Mouse (Mus musculus) stomach, embryonic 15.5 days (tissue): ENCODE measurements around the gene Baiap2l1. TPM values are rescaled to one million over a fixed set of nuclear protein-coding genes. Genes with fewer than 3 reads are reported as not detected.

ENCODE experiments used
- ATAC-seq: fragments of 200-750 bp; cut with Nextera tagmentation; 2 replicates; pipeline ENCODE4 v1.8.0; 2017; ENCODE audit warnings: low read depth, moderate number of reproducible peaks, moderate TSS enrichment; ENCODE audit not compliant: insufficient read depth, low FRiP score
- H3K27ac ChIP-seq: fragments of 300-500 bp; sonication (generic); 2 replicates; pipeline ENCODE4 v1.5.1; 2015; ENCODE audit warnings: mild to moderate bottlenecking, inconsistent platforms
- H3K27me3 ChIP-seq: fragments of 300-500 bp; sonication (generic); replicated peaks from 2 replicates; pipeline ENCODE4 v1.6.1; 2015; ENCODE audit warnings: inconsistent platforms
- H3K36me3 ChIP-seq: fragments of 300-500 bp; sonication (generic); 2 replicates; pipeline ENCODE4 v1.6.1; 2015; ENCODE audit warnings: inconsistent platforms
- H3K4me1 ChIP-seq: fragments of 300-500 bp; sonication (generic); 2 replicates; pipeline ENCODE4 v1.6.1; 2015; ENCODE audit warnings: inconsistent platforms
- H3K4me2 ChIP-seq: fragments of 300-500 bp; sonication (generic); 2 replicates; pipeline ENCODE4 v1.6.1; 2015; ENCODE audit warnings: mild to moderate bottlenecking, inconsistent platforms
- H3K4me3 ChIP-seq: fragments of 300-500 bp; sonication (generic); replicated peaks from 2 replicates; pipeline ENCODE4 v1.5.1; 2015; ENCODE audit warnings: inconsistent platforms
- H3K9ac ChIP-seq: fragments of 300-500 bp; sonication (generic); 2 replicates; pipeline ENCODE4 v1.6.1; 2015; ENCODE audit warnings: inconsistent platforms
- H3K9me3 ChIP-seq: fragments of 300-500 bp; sonication (generic); 2 replicates; pipeline ENCODE4 v1.6.1; 2016; ENCODE audit warnings: inconsistent platforms
- WGBS: fragments of 180-500 bp; shearing (Covaris S2); methylation state at CpG from one replicate; pipeline ENCODE4 v1.1.7; 2015; 5-methylcytosine and 5-hydroxymethylcytosine counted together
- polyA plus RNA-seq: library from polyadenylated mRNA; unstranded; fragments of >200 nt; fragmentation: Nextera tagmentation; extraction: Ambion mirVana; gene quantifications from 2 replicates; pipeline ENCODE4 v1.2.1, GENCODE M21; 2015

The Baiap2l1 gene
- polyA plus RNA-seq, 1 experiment from 2014 or later: 20.1 TPM

GRCm38 (mm10) chr5:144255632-144256540 is 102.0 kb downstream of the Baiap2l1 start:
- Histone ChIP-seq H3K9me3 (no peaks in the 10 kb centered on the region), H3K36me3 (no peaks in the 10 kb centered on the region), H3K4me1 (peaks cover 42% of the 10 kb centered on the region), H3K4me2 (peak overlapping the region; percentile 71), H3K9ac (peak overlapping the region; percentile 90), H3K27ac (peak overlapping the region; percentile 94), H3K4me3 (peak overlapping the region; percentile 90), H3K27me3 (no peaks in the 10 kb centered on the region)
- under 1% methylated on average over 40 of the region's 40 CpGs for WGBS
- ATAC-seq: peak; percentile 19; the same call in 1 of the 2 replicates

- Histone ChIP-seq H3K9me3 (no peaks in the 10 kb centered on the region), H3K4me3 (peak overlapping the region; percentile 90), H3K27ac (peak overlapping the region; percentile 94), H3K36me3 (no peaks in the 10 kb centered on the region), H3K9ac (peak overlapping the region; percentile 90), H3K4me2 (peak overlapping the region; percentile 71), H3K4me1 (peaks cover 42% of the 10 kb centered on the region), H3K27me3 (no peaks in the 10 kb centered on the region)
- peak; percentile 82 for ATAC-seq
- under 1% methylated on average over 71 of the region's 84 CpGs for WGBS
Measured at GRCm38 (mm10) chr5:144254811-144255631, 102.9 kb downstream of the Baiap2l1 start.

- H3K27me3 ChIP-seq: no peaks in the 10 kb centered on the region
- peak overlapping the region; percentile 71 for H3K4me2 ChIP-seq
- peak overlapping the region; percentile 90 for H3K4me3 ChIP-seq
- WGBS: 48% methylated on average over 16 of the region's 16 CpGs
- H3K9me3 ChIP-seq: no peaks in the 10 kb centered on the region
- no peaks in the 10 kb centered on the region for H3K36me3 ChIP-seq
- H3K9ac ChIP-seq: no peak overlapping the region
- peaks cover 36% of the 10 kb centered on the region for H3K4me1 ChIP-seq
- ATAC-seq: peak; percentile 71
- peak overlapping the region; percentile 68 for H3K27ac ChIP-seq
Measured at GRCm38 (mm10) chr5:144254122-144254810, 103.6 kb downstream of the Baiap2l1 start.

GRCm38 (mm10) chr5:144253212-144253611 is 104.7 kb downstream of the Baiap2l1 start:
- H3K4me1 ChIP-seq: peaks cover 25% of the 10 kb centered on the region
- no peak for ATAC-seq
- no peak overlapping the region for H3K9ac ChIP-seq
- H3K9me3 ChIP-seq: no peaks in the 10 kb centered on the region
- H3K27me3 ChIP-seq: no peaks in the 10 kb centered on the region
- no peak overlapping the region for H3K4me2 ChIP-seq
- H3K4me3 ChIP-seq: no peak overlapping the region
- WGBS: 63% methylated on average over 4 of the region's 4 CpGs
- no peak overlapping the region for H3K27ac ChIP-seq
- H3K36me3 ChIP-seq: no peaks in the 10 kb centered on the region

- Histone ChIP-seq H3K4me2 (no peak overlapping the region), H3K9me3 (no peaks in the 10 kb centered on the region), H3K9ac (no peak overlapping the region), H3K4me1 (peaks cover 13% of the 10 kb centered on the region), H3K4me3 (no peak overlapping the region), H3K36me3 (no peaks in the 10 kb centered on the region), H3K27ac (no peak overlapping the region), H3K27me3 (no peaks in the 10 kb centered on the region)
- ATAC-seq: no peak
- 91% methylated on average over 13 of the region's 13 CpGs for WGBS
Measured at GRCm38 (mm10) chr5:144251876-144252577, 105.9 kb downstream of the Baiap2l1 start.

GRCm38 (mm10) chr5:144249871-144250270 is 108.0 kb downstream of the Baiap2l1 start:
- H3K4me2 ChIP-seq: no peak overlapping the region

GRCm38 (mm10) chr5:144247906-144248585 is 109.9 kb downstream of the Baiap2l1 start:
- peak; percentile 67 for ATAC-seq
- H3K4me1 ChIP-seq: no peaks in the 10 kb centered on the region; the same call in 1 of the 2 replicates
- no peak overlapping the region for H3K4me2 ChIP-seq
- H3K9ac ChIP-seq: no peak overlapping the region
- no peak overlapping the region for H3K4me3 ChIP-seq
- H3K36me3 ChIP-seq: no peaks in the 10 kb centered on the region
- WGBS: 36% methylated on average over 10 of the region's 10 CpGs
- H3K9me3 ChIP-seq: no peaks in the 10 kb centered on the region
- H3K27me3 ChIP-seq: no peaks in the 10 kb centered on the region
- peak overlapping the region; percentile 78 for H3K27ac ChIP-seq

More at GRCm38 (mm10) chr5:144249871-144250270, 108.0 kb downstream of the Baiap2l1 start:
- Histone ChIP-seq H3K27ac (no peak overlapping the region), H3K36me3 (no peaks in the 10 kb centered on the region), H3K4me3 (no peak overlapping the region), H3K4me1 (peaks cover 3% of the 10 kb centered on the region; the same call in 1 of the 2 replicates), H3K9ac (no peak overlapping the region), H3K9me3 (no peaks in the 10 kb centered on the region), H3K27me3 (no peaks in the 10 kb centered on the region)
- WGBS: 78% methylated on average over 3 of the region's 3 CpGs
- no peak for ATAC-seq

- Histone ChIP-seq H3K9me3 (no peaks in the 10 kb centered on the region), H3K9ac (no peak overlapping the region), H3K36me3 (no peaks in the 10 kb centered on the region), H3K27ac (peak overlapping the region; percentile 78), H3K4me3 (no peak overlapping the region), H3K4me2 (no peak overlapping the region), H3K27me3 (no peaks in the 10 kb centered on the region), H3K4me1 (no peaks in the 10 kb centered on the region; the same call in 1 of the 2 replicates)
- peak; percentile 40 for ATAC-seq
- 57% methylated on average over 10 of the region's 10 CpGs for WGBS
Measured at GRCm38 (mm10) chr5:144247307-144247706, 110.6 kb downstream of the Baiap2l1 start.

- no peaks in the 10 kb centered on the region for H3K27me3 ChIP-seq
- H3K9me3 ChIP-seq: no peaks in the 10 kb centered on the region
- H3K4me2 ChIP-seq: no peak overlapping the region; the same call in 1 of the 2 replicates
- H3K4me3 ChIP-seq: no peak overlapping the region
- WGBS: 44% methylated on average over 7 of the region's 7 CpGs
- no peak for ATAC-seq
- peak overlapping the region; percentile 78 for H3K27ac ChIP-seq
- no peak overlapping the region for H3K9ac ChIP-seq
- H3K36me3 ChIP-seq: no peaks in the 10 kb centered on the region
- H3K4me1 ChIP-seq: no peaks in the 10 kb centered on the region; the same call in 1 of the 2 replicates
Measured at GRCm38 (mm10) chr5:144246669-144247068, 111.2 kb downstream of the Baiap2l1 start.

- no peak overlapping the region for H3K9ac ChIP-seq
- H3K4me2 ChIP-seq: no peak overlapping the region
- WGBS: 76% methylated on average over 2 of the region's 2 CpGs
- no peaks in the 10 kb centered on the region for H3K27me3 ChIP-seq
- ATAC-seq: no peak
- no peak overlapping the region for H3K27ac ChIP-seq
- no peaks in the 10 kb centered on the region; the same call in 1 of the 2 replicates for H3K4me1 ChIP-seq
- H3K36me3 ChIP-seq: no peaks in the 10 kb centered on the region
- H3K9me3 ChIP-seq: no peaks in the 10 kb centered on the region
- H3K4me3 ChIP-seq: no peak overlapping the region
Measured at GRCm38 (mm10) chr5:144245592-144245991, 112.3 kb downstream of the Baiap2l1 start.
